Mouse (Mus musculus): ENCODE measurements around the gene Rab15.

DNA sequence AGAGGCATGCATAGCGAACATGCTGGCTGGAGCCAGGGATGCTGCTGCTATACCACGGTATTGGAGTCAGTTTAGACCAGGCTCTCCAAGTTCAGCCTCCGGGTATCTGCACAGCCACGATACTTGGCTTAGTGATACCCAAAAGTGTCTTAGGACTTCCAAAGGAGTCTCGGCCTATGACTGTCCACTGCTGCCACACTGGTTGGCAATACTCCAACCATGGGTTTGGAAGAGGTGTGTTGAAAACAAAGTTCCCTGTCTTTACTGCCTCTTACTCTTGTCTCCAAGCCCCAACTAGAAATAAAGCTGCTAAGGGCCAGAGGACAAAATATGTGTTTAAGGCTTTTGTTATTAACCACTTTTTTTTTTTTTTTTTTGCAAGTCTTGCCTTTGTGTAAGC, 12.2 kb downstream of the Rab15 start:
- TF ChIP-seq RCOR1 (IDR thresholded peaks at IDR 0.05; ENCODE audit: low read depth, low read length) (no peak), CTCF (IDR thresholded peaks at IDR 0.05 in 2 of 3, conservative IDR thresholded peaks at IDR 0.05 in 1 of 3; ENCODE audit: control insufficient read depth in 1 of 3, insufficient read depth in 1 of 3, low read depth in 2 of 3, low read length in 3 of 3, poor library complexity in 1 of 3, severe bottlenecking in 1 of 3) (no peak), TBP (IDR thresholded peaks at IDR 0.05; ENCODE audit: low read depth, low read length) (no peak), ZC3H11A (IDR thresholded peaks at IDR 0.05; ENCODE audit: low read depth, low read length) (no peak), MAX (IDR thresholded peaks at IDR 0.05; ENCODE audit: low read length) (no peak), HCFC1 (IDR thresholded peaks at IDR 0.05; ENCODE audit: low read depth, low read length) (no peak), POLR2A (IDR thresholded peaks at IDR 0.05; ENCODE audit: control insufficient read depth in 1 of 2, insufficient read depth in 1 of 2, low read depth in 1 of 2, low read length in 2 of 2, poor library complexity in 1 of 2) (no peak), NELFE (IDR thresholded peaks at IDR 0.05; ENCODE audit: low read depth, low read length) (no peak), TCF12 (IDR thresholded peaks at IDR 0.05; ENCODE audit: low read depth, low read length) (no peak), POLR2AphosphoS2 (IDR thresholded peaks at IDR 0.05; ENCODE audit: low read length) (no peak), GATA1 (IDR thresholded peaks at IDR 0.05; ENCODE audit: low read depth, low read length) (no peak), RAD21 (IDR thresholded peaks at IDR 0.05; ENCODE audit: low read depth, low read length) (no peak), EP300 (IDR thresholded peaks at IDR 0.05; ENCODE audit: low read depth in 1 of 2, low read length in 2 of 2) (no peak)
